Mouse (Mus musculus) liver, adult (tissue): ENCODE results near the gene Krt14.

ENCODE experiments used
- GATA4 ChIP-seq: IDR thresholded peaks from 2 replicates; pipeline ENCODE4 v1.6.1; 2014; ENCODE audit warnings: mild to moderate bottlenecking, low read length; ENCODE audit not compliant: insufficient replicate concordance

The Krt14 gene

DNA sequence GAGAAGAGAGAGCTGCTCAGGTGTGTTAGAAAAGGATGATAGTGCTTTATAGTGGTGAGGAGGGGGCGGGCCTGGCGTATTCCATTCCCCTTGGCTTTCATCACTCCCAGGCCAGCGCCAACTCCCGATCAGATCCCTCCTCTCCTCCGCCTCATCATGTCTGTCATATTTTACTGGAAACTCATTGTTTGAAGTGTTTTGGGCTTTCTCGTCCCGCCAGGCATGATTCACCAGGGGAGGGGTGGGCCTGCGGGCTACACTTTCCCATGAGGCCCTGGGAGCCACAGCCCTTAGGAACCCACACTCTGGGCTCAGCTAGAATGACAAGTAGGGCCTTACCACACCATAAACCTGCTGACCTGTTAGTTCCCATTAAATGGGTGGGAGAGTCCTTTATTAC is at the start of gene Krt14:
Krt14 (minus strand) TSS at position 51 of the 400 bp plus-strand sequence.
- no peak for TF ChIP-seq GATA4

GRCm38 (mm10) chr11:100255514-100255913 is 48.2 kb upstream of the Krt14 start:
- no peak for TF ChIP-seq GATA4

DNA sequence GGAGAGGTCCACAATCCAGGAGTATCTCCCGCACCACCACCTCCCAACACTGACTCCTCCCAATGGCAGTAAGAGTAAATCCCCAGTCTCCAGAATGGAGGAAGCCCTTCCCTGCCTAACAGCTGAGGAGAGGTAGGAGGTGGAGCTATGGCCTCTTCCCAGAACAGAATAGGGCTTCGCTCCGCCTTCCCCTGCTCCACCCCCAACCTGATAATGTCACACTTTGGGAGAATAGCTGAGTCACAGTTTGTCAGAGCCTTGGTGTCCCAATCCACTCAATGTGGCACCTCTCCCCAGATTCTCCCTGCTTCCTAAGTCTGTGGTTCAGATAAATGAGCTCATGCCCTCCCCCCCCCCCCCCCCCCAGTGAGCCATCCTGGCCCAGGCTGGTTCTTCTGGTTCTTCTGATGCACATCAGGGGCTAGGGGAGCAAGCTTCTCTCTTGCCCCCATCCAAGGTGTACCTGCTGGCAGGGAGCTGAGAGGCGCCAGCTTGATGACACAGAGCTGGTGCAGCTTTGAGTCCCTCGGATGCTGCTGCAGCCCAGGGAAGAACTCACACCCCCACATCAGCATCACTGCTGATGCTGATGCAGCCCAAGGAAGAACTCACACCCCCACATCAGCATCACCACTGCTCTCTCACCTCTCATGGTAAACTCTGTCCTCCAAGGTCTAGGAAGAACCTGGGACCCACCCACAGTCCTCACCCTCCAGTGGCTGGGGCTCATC is 47.2 kb upstream of the Krt14 start:
- TF ChIP-seq GATA4, result no peak

GRCm38 (mm10) chr11:100248852-100249465 is 41.6 kb upstream of the Krt14 start, which contains the start of gene Krt16:
TSS of gene Krt16 (minus strand) at chr11:100248902.
- TF ChIP-seq GATA4, result no peak

GRCm38 (mm10) chr11:100221741-100222140 is 14.4 kb upstream of the Krt14 start:
- TF ChIP-seq GATA4, result no peak

GRCm38 (mm10) chr11:100219304-100219703 is 12.0 kb upstream of the Krt14 start:
- TF ChIP-seq GATA4, result no peak

DNA sequence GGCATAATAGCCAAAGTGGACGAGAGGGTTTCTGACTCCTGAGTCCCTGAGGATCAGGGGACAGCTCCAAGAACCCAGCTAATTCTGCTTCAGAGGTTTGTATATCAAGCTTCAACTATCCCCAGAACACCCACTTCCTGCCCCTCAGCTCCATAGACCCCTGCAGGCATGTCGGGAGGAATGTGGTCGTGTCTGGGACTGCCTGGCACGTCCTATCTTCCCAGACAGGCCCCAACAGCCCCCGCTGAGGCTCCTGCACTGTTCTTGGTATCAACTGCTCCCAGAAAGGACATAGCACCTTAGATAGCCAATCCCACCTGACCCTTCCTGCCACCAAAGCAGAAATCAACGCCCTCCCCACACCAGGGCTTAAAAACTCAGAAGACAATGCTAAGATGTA is 1.2 kb upstream of the Krt14 start:
- no peak for TF ChIP-seq GATA4

DNA sequence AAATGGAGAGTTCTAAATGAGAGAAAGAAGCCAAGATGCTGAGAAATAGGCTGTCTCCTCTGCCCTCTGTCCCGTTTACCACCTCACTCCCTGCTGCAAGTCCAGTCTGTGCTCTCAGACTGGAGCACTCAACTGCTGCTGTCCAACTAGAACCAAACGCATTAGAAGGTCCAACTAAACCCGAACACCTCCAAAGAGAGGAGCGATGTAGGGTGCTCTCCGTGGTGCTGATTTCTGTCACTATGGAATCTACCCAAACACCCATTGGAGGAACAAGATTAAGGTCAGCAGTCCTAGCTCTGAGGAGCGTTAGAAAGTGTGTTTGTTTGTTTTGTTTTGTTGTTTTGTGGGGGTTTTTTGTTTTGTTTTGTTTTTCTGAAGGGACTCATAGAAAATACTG is 3.9 kb downstream of the Krt14 start:
- TF ChIP-seq GATA4, result no peak

- no peak for TF ChIP-seq GATA4
These were observed 4.4 kb downstream of the Krt14 start for GRCm38 (mm10) chr11:100202906-100203305.

GRCm38 (mm10) chr11:100200104-100200820 is 7.1 kb downstream of the Krt14 start:
- TF ChIP-seq GATA4, result no peak

DNA sequence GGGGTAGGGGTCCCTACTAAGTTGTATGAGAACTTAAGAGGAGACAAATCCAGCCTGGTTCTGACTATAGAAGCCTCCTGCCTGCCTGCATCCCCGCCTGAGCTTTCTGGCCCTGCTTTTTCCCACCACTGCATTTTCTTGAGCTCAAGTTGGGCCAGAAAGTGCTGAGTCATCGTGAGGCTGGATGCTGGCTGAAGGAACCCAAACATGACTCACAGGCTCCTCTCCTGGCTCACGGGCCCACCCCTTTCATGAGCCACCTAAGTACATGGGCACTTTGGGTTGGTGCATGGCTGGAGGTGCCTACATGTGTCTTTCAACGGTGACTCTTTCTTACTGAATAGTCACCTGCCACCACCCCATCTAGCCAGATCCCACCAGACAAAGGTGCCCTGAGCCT is 8.7 kb downstream of the Krt14 start:
- TF ChIP-seq GATA4, result no peak

- no peak for TF ChIP-seq GATA4
These were observed 14.4 kb downstream of the Krt14 start, which contains the start of gene Krt9 for GRCm38 (mm10) chr11:100192992-100193391. TSS of gene Krt9 (minus strand) at chr11:100193246.

- TF ChIP-seq GATA4, result no peak
These were observed 15.5 kb downstream of the Krt14 start for GRCm38 (mm10) chr11:100191820-100192219.

GRCm38 (mm10) chr11:100186736-100187135 is 20.6 kb downstream of the Krt14 start:
- no peak for TF ChIP-seq GATA4

GRCm38 (mm10) chr11:100181725-100182124 is 25.6 kb downstream of the Krt14 start:
- no peak for TF ChIP-seq GATA4

- TF ChIP-seq GATA4, result no peak
These were observed 28.1 kb downstream of the Krt14 start for GRCm38 (mm10) chr11:100179260-100179659.
